Mouse (Mus musculus) ES-Bruce4 (cell line): ENCODE measurements around the gene Rnf157. TPM values are rescaled to one million over a fixed set of nuclear protein-coding genes. Genes with fewer than 3 reads are reported as not detected.

ENCODE experiments used
- H3K27ac ChIP-seq: 2 replicates; pipeline ENCODE4 v1.5.1; 2012; ENCODE audit warnings: low read length, inconsistent platforms; ENCODE audit not compliant: insufficient read depth
- H3K27me3 ChIP-seq: 2 replicates; pipeline ENCODE4 v1.6.1; 2012; ENCODE audit warnings: mild to moderate bottlenecking, low read length, inconsistent platforms; ENCODE audit not compliant: control insufficient read depth, poor library complexity, insufficient read depth, severe bottlenecking
- H3K36me3 ChIP-seq: 2 replicates; pipeline ENCODE4 v1.6.1; 2012; ENCODE audit warnings: inconsistent platforms, mild to moderate bottlenecking, low read length, moderate library complexity; ENCODE audit not compliant: control insufficient read depth, poor library complexity, insufficient read depth, severe bottlenecking
- H3K4me1 ChIP-seq: one replicate; pipeline ENCODE4 v1.8.1; 2011; ENCODE audit warnings: low read length; ENCODE audit not compliant: control insufficient read depth, insufficient read depth
- H3K4me3 ChIP-seq: 2 replicates; pipeline ENCODE4 v1.5.1; 2011; ENCODE audit warnings: low read depth, mild to moderate bottlenecking, low read length
- H3K9ac ChIP-seq: 2 replicates; pipeline ENCODE4 v1.6.1; 2012; ENCODE audit warnings: low read depth, mild to moderate bottlenecking, inconsistent platforms; ENCODE audit not compliant: poor library complexity, severe bottlenecking
- H3K9me3 ChIP-seq: replicated peaks from 2 replicates; pipeline ENCODE4 v1.6.1; 2012; ENCODE audit warnings: mild to moderate bottlenecking, low read length, inconsistent platforms; ENCODE audit not compliant: control insufficient read depth, poor library complexity, insufficient read depth, severe bottlenecking
- CTCF ChIP-seq: IDR thresholded peaks from one replicate; pipeline ENCODE4 v1.8.1; 2011; ENCODE audit warnings: low read depth, low read length
- EP300 ChIP-seq: IDR thresholded peaks from 2 replicates; pipeline ENCODE4 v1.6.1; 2011; ENCODE audit warnings: low read depth, low read length; ENCODE audit not compliant: insufficient read depth
- POLR2A ChIP-seq: IDR thresholded peaks from one replicate; pipeline ENCODE4 v1.8.1; 2011; ENCODE audit warnings: low read length; ENCODE audit not compliant: insufficient read depth
- polyA plus RNA-seq: library from polyadenylated mRNA; stranded (reverse); fragments of >200 nt; gene quantifications from 2 replicates; pipeline ENCODE4 v1.2.4, GENCODE M21; 2011; ENCODE audit warnings: low read depth; ENCODE audit not compliant: missing spikeins, insufficient read depth, insufficient read length

The Rnf157 gene
- polyA plus RNA-seq, 1 experiment = 23.1 TPM

GRCm38 (mm10) chr11:116434967-116435752 lies 22.3 kb upstream of the Rnf157 start:
- TF ChIP-seq POLR2A = no peak
- TF ChIP-seq CTCF = no peak
- TF ChIP-seq EP300 = no peak

GRCm38 (mm10) chr11:116434287-116434966 lies 21.6 kb upstream of the Rnf157 start:
- Histone ChIP-seq H3K4me3 (peak overlapping the region; percentile 74), H3K27me3 (no peaks in the 10 kb centered on the region), H3K9me3 (no peaks in the 10 kb centered on the region), H3K27ac (peak overlapping the region; percentile 91), H3K4me1 (peaks cover 3% of the 10 kb centered on the region), H3K36me3 (peaks cover 23% of the 10 kb centered on the region), H3K9ac (peak overlapping the region; percentile 94)
- no peak for TF ChIP-seq CTCF
- TF ChIP-seq POLR2A = no peak
- TF ChIP-seq EP300 = no peak

More at GRCm38 (mm10) chr11:116434967-116435752, 22.3 kb upstream of the Rnf157 start:
- Histone ChIP-seq H3K27ac (peak overlapping the region; percentile 91), H3K9me3 (no peaks in the 10 kb centered on the region), H3K36me3 (peaks cover 27% of the 10 kb centered on the region), H3K9ac (peak overlapping the region; percentile 94), H3K4me3 (peak overlapping the region; percentile 74), H3K4me1 (peaks cover 2% of the 10 kb centered on the region), H3K27me3 (no peaks in the 10 kb centered on the region)

- H3K27me3 ChIP-seq = no peaks in the 10 kb centered on the region
- no peaks in the 10 kb centered on the region for H3K9me3 ChIP-seq
- peak within 1 kb of the TSS; percentile 94 for H3K9ac ChIP-seq
- H3K27ac ChIP-seq = peak within 1 kb of the TSS; percentile 91
- TF ChIP-seq POLR2A = no peak
- H3K4me1 ChIP-seq = peaks cover 3% of the 10 kb centered on the region
- peaks cover 17% of the 10 kb centered on the region for H3K36me3 ChIP-seq
- H3K4me3 ChIP-seq = peak within 1 kb of the TSS; percentile 74
Measured at GRCm38 (mm10) chr11:116433356-116434286, 20.8 kb upstream of the Rnf157 start, which contains the start of gene Ubald2. Gene Ubald2, plus strand, starts transcription at chr11:116434094.

- H3K4me3 ChIP-seq = no peak overlapping the region
- H3K9me3 ChIP-seq = no peaks in the 10 kb centered on the region
- peak overlapping the region; percentile 16; the same call in 1 of the 2 replicates for H3K9ac ChIP-seq
- H3K4me1 ChIP-seq = peaks cover 4% of the 10 kb centered on the region
- H3K27me3 ChIP-seq = no peaks in the 10 kb centered on the region
- peaks cover 16% of the 10 kb centered on the region for H3K36me3 ChIP-seq
- H3K27ac ChIP-seq = peak overlapping the region; percentile 68
- TF ChIP-seq POLR2A (no peak), CTCF (no peak), EP300 (no peak)
Measured at GRCm38 (mm10) chr11:116432593-116433355, 19.9 kb upstream of the Rnf157 start.

- TF ChIP-seq EP300 (no peak), POLR2A (no peak), CTCF (no peak)
- no peaks in the 10 kb centered on the region for H3K27me3 ChIP-seq
- H3K27ac ChIP-seq = peak overlapping the region; percentile 91
- H3K4me3 ChIP-seq = no peak overlapping the region
- H3K9ac ChIP-seq = no peak overlapping the region
- peaks cover 11% of the 10 kb centered on the region for H3K36me3 ChIP-seq
- peaks cover 5% of the 10 kb centered on the region for H3K4me1 ChIP-seq
- H3K9me3 ChIP-seq = no peaks in the 10 kb centered on the region
Measured at GRCm38 (mm10) chr11:116432127-116432526, 19.3 kb upstream of the Rnf157 start.
